Mouse (Mus musculus): ENCODE results near the gene Hoxb6. TPM values are rescaled to one million over a fixed set of nuclear protein-coding genes. Genes with fewer than 3 reads are reported as not detected.

Hoxb6 gene
- polyA plus RNA-seq, 1 experiment = 8.3 TPM

GRCm38 (mm10) chr11:96278324-96278723 lies 14.0 kb upstream of the Hoxb6 start:
- H3K4me1 ChIP-seq (ENCODE audit: control insufficient read depth, insufficient read depth, insufficient read length, low read length) = peaks cover 2% of the 10 kb centered on the region; the same call in 1 of the 2 replicates
- H3K36me3 ChIP-seq (ENCODE audit: control insufficient read depth, insufficient read depth, low read length) = no peaks in the 10 kb centered on the region
- no peak overlapping the region for H3K4me3 ChIP-seq (ENCODE audit: low read depth, low read length)
- TF ChIP-seq CTCF (IDR thresholded peaks at IDR 0.05; ENCODE audit: extremely low read depth, insufficient read length, insufficient replicate concordance, low read depth, low read length) (no peak), POLR2A (IDR thresholded peaks at IDR 0.05; ENCODE audit: low read depth, low read length) (no peak)
- H3K27ac ChIP-seq (ENCODE audit: insufficient read depth, low read depth, low read length) = no peak overlapping the region
- H3K27me3 ChIP-seq (ENCODE audit: control insufficient read depth, insufficient read depth, low read length) = peaks cover 89% of the 10 kb centered on the region
- 15% methylated on average over 14 of the region's 14 CpGs for WGBS

GRCm38 (mm10) chr11:96278773-96279172 lies 13.5 kb upstream of the Hoxb6 start:
- H3K4me3 ChIP-seq (ENCODE audit: low read depth, low read length) = no peak overlapping the region

DNA sequence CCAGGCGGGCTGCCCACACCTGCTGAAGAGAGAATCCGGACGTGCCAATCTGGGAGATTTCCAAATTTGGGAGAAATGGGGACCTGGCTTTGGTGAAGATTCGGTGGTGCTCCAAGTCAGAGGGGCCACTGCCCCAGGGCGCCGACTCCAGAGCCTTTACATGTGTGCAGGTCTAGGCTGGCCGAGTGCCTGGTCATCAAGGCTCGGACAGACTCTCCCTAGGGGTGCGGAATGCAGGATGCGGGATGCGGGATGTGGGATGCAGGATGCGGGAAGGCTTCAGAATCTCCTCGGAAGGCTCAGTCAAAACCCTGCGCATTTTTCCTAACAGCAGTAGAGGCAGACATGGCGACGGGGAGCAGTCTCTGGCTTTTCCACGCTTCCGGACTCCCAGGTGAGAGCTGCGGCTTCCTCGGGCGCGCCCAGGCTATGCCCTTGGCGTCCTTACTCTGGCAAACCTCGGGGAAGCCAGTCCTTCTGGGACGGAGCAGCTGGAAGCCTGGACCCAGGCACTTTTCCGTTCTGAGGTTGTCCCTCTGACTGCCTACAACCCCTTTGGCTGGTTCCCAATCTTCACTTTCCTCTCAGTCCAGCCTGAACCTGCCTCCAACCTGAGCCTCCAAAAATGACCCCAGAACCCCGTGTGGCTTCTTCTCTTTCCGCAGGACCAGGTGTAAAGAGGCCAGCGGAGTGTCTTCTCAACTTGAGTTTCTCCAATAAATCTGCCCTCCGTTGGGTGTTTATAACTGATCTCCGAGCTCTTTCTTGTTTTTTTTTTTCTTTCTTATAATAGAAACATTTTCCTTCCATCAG lies 12.6 kb upstream of the Hoxb6 start:
- 13% methylated on average over 31 of the region's 31 CpGs for WGBS
- peaks cover 2% of the 10 kb centered on the region; the same call in 1 of the 2 replicates for H3K4me1 ChIP-seq (ENCODE audit: control insufficient read depth, insufficient read depth, insufficient read length, low read length)
- H3K4me3 ChIP-seq (ENCODE audit: low read depth, low read length) = peak overlapping the region; percentile 21; the same call in 1 of the 2 replicates
- no peaks in the 10 kb centered on the region for H3K36me3 ChIP-seq (ENCODE audit: control insufficient read depth, insufficient read depth, low read length)
- peaks cover 90% of the 10 kb centered on the region for H3K27me3 ChIP-seq (ENCODE audit: control insufficient read depth, insufficient read depth, low read length)
- no peak overlapping the region for H3K27ac ChIP-seq (ENCODE audit: insufficient read depth, low read depth, low read length)
- TF ChIP-seq CTCF (IDR thresholded peaks at IDR 0.05; ENCODE audit: extremely low read depth, insufficient read length, insufficient replicate concordance, low read depth, low read length) = no peak
- TF ChIP-seq POLR2A (IDR thresholded peaks at IDR 0.05; ENCODE audit: low read depth, low read length) = no peak

More at GRCm38 (mm10) chr11:96278773-96279172, 13.5 kb upstream of the Hoxb6 start:
- WGBS = 2% methylated on average over 9 of the region's 9 CpGs
- TF ChIP-seq POLR2A (IDR thresholded peaks at IDR 0.05; ENCODE audit: low read depth, low read length) (no peak), CTCF (IDR thresholded peaks at IDR 0.05; ENCODE audit: extremely low read depth, insufficient read length, insufficient replicate concordance, low read depth, low read length) (peak; percentile 88)
- Histone ChIP-seq H3K4me1 (ENCODE audit: control insufficient read depth, insufficient read depth, insufficient read length, low read length) (peaks cover 2% of the 10 kb centered on the region; the same call in 1 of the 2 replicates), H3K27me3 (ENCODE audit: control insufficient read depth, insufficient read depth, low read length) (peaks cover 90% of the 10 kb centered on the region), H3K27ac (ENCODE audit: insufficient read depth, low read depth, low read length) (no peak overlapping the region), H3K36me3 (ENCODE audit: control insufficient read depth, insufficient read depth, low read length) (no peaks in the 10 kb centered on the region)

DNA sequence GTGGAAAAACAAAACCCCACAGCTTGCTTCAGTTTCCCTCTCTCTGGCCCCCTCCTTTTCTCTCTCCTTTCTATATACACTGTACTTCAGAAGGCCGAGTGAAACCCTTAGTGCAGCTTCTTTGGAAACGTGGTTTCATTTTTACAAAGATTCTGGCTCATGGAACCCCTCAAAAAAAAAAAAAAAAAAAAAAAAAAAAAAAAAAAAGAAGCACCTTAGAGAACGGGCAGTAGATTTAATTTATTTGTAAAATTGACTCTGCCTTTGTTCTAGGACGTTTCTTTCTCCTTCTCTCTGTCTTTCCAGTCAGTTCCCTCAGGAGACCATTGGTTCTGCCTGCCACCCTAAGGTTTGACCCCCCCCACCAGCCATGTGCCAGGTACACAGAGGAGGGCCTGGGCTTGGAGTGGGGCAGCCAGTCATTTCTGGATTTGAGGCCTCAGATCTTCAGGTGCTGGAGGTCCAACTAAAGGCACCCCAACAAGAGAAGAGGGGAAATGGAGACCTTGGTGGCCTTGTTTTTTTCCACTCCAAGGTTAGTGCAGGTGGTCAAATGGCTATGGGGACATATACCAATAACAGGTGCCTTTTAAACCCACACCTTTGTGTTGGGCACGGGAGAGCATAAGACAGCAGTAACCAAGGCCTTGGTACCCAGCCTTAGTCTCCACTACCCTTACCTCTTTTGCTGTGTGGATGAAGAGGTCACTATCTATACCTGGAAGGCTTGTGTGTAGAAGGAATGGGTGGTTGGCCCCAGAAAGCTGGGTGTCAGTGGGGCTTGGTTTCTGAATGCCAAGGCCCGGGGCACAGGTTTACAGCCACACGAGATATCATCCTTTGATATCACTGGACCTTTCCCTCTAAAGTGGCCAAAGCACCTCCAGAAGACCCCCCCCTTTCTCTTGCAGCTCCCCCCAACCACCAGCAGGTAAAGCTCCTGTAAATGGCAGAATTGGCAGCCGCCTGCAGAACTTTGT lies 11.6 kb upstream of the Hoxb6 start:
- 31% methylated on average over 8 of the region's 8 CpGs for WGBS
- no peaks in the 10 kb centered on the region for H3K36me3 ChIP-seq (ENCODE audit: control insufficient read depth, insufficient read depth, low read length)
- H3K27ac ChIP-seq (ENCODE audit: insufficient read depth, low read depth, low read length) = no peak overlapping the region
- peaks cover 91% of the 10 kb centered on the region for H3K27me3 ChIP-seq (ENCODE audit: control insufficient read depth, insufficient read depth, low read length)
- TF ChIP-seq CTCF (IDR thresholded peaks at IDR 0.05; ENCODE audit: extremely low read depth, insufficient read length, insufficient replicate concordance, low read depth, low read length) (no peak), POLR2A (IDR thresholded peaks at IDR 0.05; ENCODE audit: low read depth, low read length) (no peak)
- peaks cover 2% of the 10 kb centered on the region; the same call in 1 of the 2 replicates for H3K4me1 ChIP-seq (ENCODE audit: control insufficient read depth, insufficient read depth, insufficient read length, low read length)
- H3K4me3 ChIP-seq (ENCODE audit: low read depth, low read length) = no peak overlapping the region

DNA sequence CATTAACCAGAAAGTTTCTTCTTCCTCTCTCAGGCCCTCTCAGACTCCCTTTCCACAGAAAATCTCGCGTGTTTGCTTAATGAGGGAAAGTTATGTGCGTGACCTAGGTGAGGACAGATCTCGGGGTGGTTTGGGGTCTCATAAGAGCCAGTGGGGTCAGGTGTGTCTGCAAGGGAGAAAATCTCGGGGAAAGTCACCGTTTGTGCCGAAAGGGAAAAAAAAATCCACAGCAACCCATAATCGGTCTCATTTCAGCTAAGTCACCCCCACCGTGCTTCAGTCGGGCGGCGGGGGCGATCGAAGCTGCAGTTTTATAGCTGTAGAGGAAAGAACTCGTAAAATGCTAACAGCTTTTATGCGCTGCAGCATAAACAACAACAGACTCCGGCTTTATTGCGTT lies 10.9 kb upstream of the Hoxb6 start:
- Histone ChIP-seq H3K27me3 (ENCODE audit: control insufficient read depth, insufficient read depth, low read length) (peaks cover 92% of the 10 kb centered on the region), H3K4me3 (ENCODE audit: low read depth, low read length) (no peak overlapping the region), H3K4me1 (ENCODE audit: control insufficient read depth, insufficient read depth, insufficient read length, low read length) (peaks cover 2% of the 10 kb centered on the region; the same call in 1 of the 2 replicates), H3K36me3 (ENCODE audit: control insufficient read depth, insufficient read depth, low read length) (no peaks in the 10 kb centered on the region), H3K27ac (ENCODE audit: insufficient read depth, low read depth, low read length) (no peak overlapping the region)
- 20% methylated on average over 18 of the region's 18 CpGs for WGBS
- no peak for TF ChIP-seq POLR2A (IDR thresholded peaks at IDR 0.05; ENCODE audit: low read depth, low read length)
- TF ChIP-seq CTCF (IDR thresholded peaks at IDR 0.05; ENCODE audit: extremely low read depth, insufficient read length, insufficient replicate concordance, low read depth, low read length) = no peak

DNA sequence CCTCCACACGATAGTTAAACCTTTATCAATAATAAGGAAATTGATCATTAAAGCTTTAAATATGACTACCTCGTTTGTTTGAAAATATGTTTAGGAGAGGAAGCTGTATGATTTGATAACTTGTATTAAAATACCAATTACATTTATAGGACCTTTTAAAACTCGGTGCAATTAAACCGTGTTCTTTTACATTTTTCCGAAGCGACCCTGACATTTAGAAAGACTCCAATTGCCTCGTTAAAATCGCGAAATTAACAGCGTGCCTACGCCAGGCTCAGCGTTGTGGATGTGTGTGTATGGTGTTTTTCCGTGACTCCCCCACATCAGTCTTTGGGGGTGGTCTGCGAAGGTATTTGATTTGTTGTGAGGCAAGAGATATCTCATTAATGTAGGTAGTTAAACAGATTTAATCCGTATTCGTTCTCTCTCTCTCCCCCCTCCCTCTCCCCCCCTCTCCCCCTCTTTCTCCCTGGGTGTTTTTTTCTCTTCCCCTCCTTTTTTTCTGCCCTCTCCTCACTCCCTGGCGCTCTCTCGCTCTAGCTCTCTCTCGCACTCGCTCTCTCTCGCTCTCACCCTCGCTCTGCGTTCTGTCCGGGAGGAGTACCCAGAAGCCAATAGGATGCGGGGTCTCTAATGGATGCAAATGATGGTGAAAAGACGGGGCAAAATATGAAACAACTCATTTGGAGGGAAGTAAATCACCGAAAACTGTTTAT lies 10.3 kb upstream of the Hoxb6 start, which contains the start of gene Hoxb8:
Gene Hoxb8 (plus strand): TSS at position 51 of the 716 bp plus-strand sequence.
- WGBS = 7% methylated on average over 27 of the region's 27 CpGs
- TF ChIP-seq CTCF (IDR thresholded peaks at IDR 0.05; ENCODE audit: extremely low read depth, insufficient read length, insufficient replicate concordance, low read depth, low read length) = no peak
- TF ChIP-seq POLR2A (IDR thresholded peaks at IDR 0.05; ENCODE audit: low read depth, low read length) = no peak
- Histone ChIP-seq H3K27me3 (ENCODE audit: control insufficient read depth, insufficient read depth, low read length) (peaks cover 92% of the 10 kb centered on the region), H3K27ac (ENCODE audit: insufficient read depth, low read depth, low read length) (no peak within 1 kb of the TSS), H3K4me1 (ENCODE audit: control insufficient read depth, insufficient read depth, insufficient read length, low read length) (peaks cover 2% of the 10 kb centered on the region; the same call in 1 of the 2 replicates), H3K36me3 (ENCODE audit: control insufficient read depth, insufficient read depth, low read length) (no peaks in the 10 kb centered on the region), H3K4me3 (ENCODE audit: low read depth, low read length) (peak within 1 kb of the TSS; percentile 24; the same call in 1 of the 2 replicates)

All from small intestine, adult 2 months (tissue).